Mouse (Mus musculus) heart, embryonic 12.5 days (tissue): ENCODE measurements at regions not wholly inside any gene's neighbourhood (a gene's known extent, or its start where the extent isn't known, plus 50 kb on each side); places are given as distances from the start of the nearest gene placed in this dataset.

Experiments used
- ATAC-seq: fragments of 200-750 bp; cut with Nextera tagmentation; 2 replicates; pipeline ENCODE4 v1.8.0; 2017; ENCODE audit warnings: moderate TSS enrichment, moderate library complexity; ENCODE audit not compliant: insufficient number of reproducible peaks, low FRiP score
- H3K27ac ChIP-seq: fragments of 300-500 bp; sonication (generic); 2 replicates; pipeline ENCODE4 v1.5.1; 2016; ENCODE audit warnings: mild to moderate bottlenecking, moderate library complexity; ENCODE audit not compliant: poor library complexity, severe bottlenecking
- H3K27me3 ChIP-seq: fragments of 300-500 bp; sonication (generic); replicated peaks from 2 replicates; pipeline ENCODE4 v1.6.1; 2016; ENCODE audit warnings: mild to moderate bottlenecking, moderate library complexity
- H3K36me3 ChIP-seq: fragments of 300-500 bp; sonication (generic); 2 replicates; pipeline ENCODE4 v1.6.1; 2016; ENCODE audit warnings: mild to moderate bottlenecking, moderate library complexity
- H3K4me1 ChIP-seq: fragments of 300-500 bp; sonication (generic); replicated peaks from 2 replicates; pipeline ENCODE4 v1.6.1; 2016; ENCODE audit warnings: mild to moderate bottlenecking
- H3K4me2 ChIP-seq: fragments of 300-500 bp; sonication (generic); 2 replicates; pipeline ENCODE4 v1.6.1; 2016; ENCODE audit warnings: mild to moderate bottlenecking, moderate library complexity
- H3K4me3 ChIP-seq: fragments of 300-500 bp; sonication (generic); 2 replicates; pipeline ENCODE4 v1.5.1; 2016; ENCODE audit warnings: mild to moderate bottlenecking
- H3K9ac ChIP-seq: fragments of 300-500 bp; sonication (generic); 2 replicates; pipeline ENCODE4 v1.6.1; 2016; ENCODE audit warnings: mild to moderate bottlenecking, moderate library complexity
- H3K9me3 ChIP-seq: fragments of 300-500 bp; sonication (generic); replicated peaks from 2 replicates; pipeline ENCODE4 v1.6.1; 2016; ENCODE audit warnings: mild to moderate bottlenecking, moderate library complexity
- WGBS: fragments of 180-500 bp; shearing (Covaris S2); methylation state at CpG from one replicate; pipeline ENCODE4 v1.1.7; 2016; 5-methylcytosine and 5-hydroxymethylcytosine counted together

GRCm38 (mm10) chr7:129790590-129791449 lies 199.2 kb downstream of the Wdr11 start:
- no peak for ATAC-seq

GRCm38 (mm10) chr7:129791450-129791820 lies 199.8 kb downstream of the Wdr11 start:
- H3K4me1 ChIP-seq, result peaks cover 26% of the 10 kb centered on the region
- 0 out of 2 replicates have a peak overlapping the region, but pooled peaks have one; percentile 49 for H3K27ac ChIP-seq
- ATAC-seq, result no peak
- WGBS, result 74% methylated on average over 6 of the region's 6 CpGs
- no peaks in the 10 kb centered on the region for H3K9me3 ChIP-seq
- no peaks in the 10 kb centered on the region for H3K27me3 ChIP-seq
- H3K4me2 ChIP-seq, result no peak overlapping the region
- no peak overlapping the region for H3K4me3 ChIP-seq
- no peaks in the 10 kb centered on the region for H3K36me3 ChIP-seq
- H3K9ac ChIP-seq, result no peak overlapping the region

More at GRCm38 (mm10) chr7:129790590-129791449, 199.2 kb downstream of the Wdr11 start:
- Histone ChIP-seq H3K4me1 (peaks cover 26% of the 10 kb centered on the region), H3K27ac (peak overlapping the region; percentile 49), H3K9me3 (no peaks in the 10 kb centered on the region), H3K4me2 (no peak overlapping the region), H3K27me3 (no peaks in the 10 kb centered on the region), H3K4me3 (no peak overlapping the region), H3K9ac (no peak overlapping the region), H3K36me3 (no peaks in the 10 kb centered on the region)
- 42% methylated on average over 6 of the region's 6 CpGs for WGBS

- H3K9me3 ChIP-seq, result no peaks in the 10 kb centered on the region
- H3K9ac ChIP-seq, result no peak overlapping the region
- no peaks in the 10 kb centered on the region for H3K36me3 ChIP-seq
- H3K4me3 ChIP-seq, result no peak overlapping the region
- no peak overlapping the region for H3K27ac ChIP-seq
- no peaks in the 10 kb centered on the region for H3K27me3 ChIP-seq
- 72% methylated on average over 2 of the region's 2 CpGs for WGBS
- H3K4me2 ChIP-seq, result no peak overlapping the region
- no peak for ATAC-seq
- H3K4me1 ChIP-seq, result peaks cover 20% of the 10 kb centered on the region
Measured at GRCm38 (mm10) chr7:129793733-129794132, 202.1 kb downstream of the Wdr11 start.

GRCm38 (mm10) chr7:129794276-129794675 lies 202.6 kb downstream of the Wdr11 start:
- Histone ChIP-seq H3K4me1 (peaks cover 20% of the 10 kb centered on the region), H3K9me3 (no peaks in the 10 kb centered on the region), H3K36me3 (no peaks in the 10 kb centered on the region), H3K27me3 (no peaks in the 10 kb centered on the region), H3K27ac (no peak overlapping the region), H3K4me3 (no peak overlapping the region), H3K9ac (no peak overlapping the region), H3K4me2 (no peak overlapping the region)
- no peak for ATAC-seq
- WGBS, result 57% methylated on average over 5 of the region's 5 CpGs

- Histone ChIP-seq H3K27ac (no peak overlapping the region), H3K9ac (no peak overlapping the region), H3K27me3 (no peaks in the 10 kb centered on the region), H3K4me2 (no peak overlapping the region), H3K9me3 (no peaks in the 10 kb centered on the region), H3K4me1 (peaks cover 36% of the 10 kb centered on the region), H3K36me3 (no peaks in the 10 kb centered on the region), H3K4me3 (no peak overlapping the region)
- no peak for ATAC-seq
- WGBS, result 87% methylated on average over 5 of the region's 5 CpGs
Measured at GRCm38 (mm10) chr7:129798525-129798924, 206.9 kb downstream of the Wdr11 start.

- H3K4me2 ChIP-seq, result no peak overlapping the region
- no peak overlapping the region for H3K27ac ChIP-seq
- WGBS, result 65% methylated on average over 6 of the region's 6 CpGs
- no peak overlapping the region for H3K9ac ChIP-seq
- no peaks in the 10 kb centered on the region for H3K27me3 ChIP-seq
- H3K9me3 ChIP-seq, result no peaks in the 10 kb centered on the region
- H3K36me3 ChIP-seq, result no peaks in the 10 kb centered on the region
- ATAC-seq, result no peak
- H3K4me1 ChIP-seq, result peaks cover 31% of the 10 kb centered on the region
- no peak overlapping the region for H3K4me3 ChIP-seq
Measured at GRCm38 (mm10) chr7:129800461-129800867, 208.8 kb downstream of the Wdr11 start.

GRCm38 (mm10) chr7:129801431-129801847 lies 209.8 kb downstream of the Wdr11 start:
- ATAC-seq, result peak; percentile 75; the same call in 1 of the 2 replicates
- Histone ChIP-seq H3K9ac (no peak overlapping the region), H3K36me3 (no peaks in the 10 kb centered on the region), H3K27ac (peak overlapping the region; percentile 57), H3K4me1 (peaks cover 31% of the 10 kb centered on the region), H3K27me3 (no peaks in the 10 kb centered on the region), H3K4me3 (no peak overlapping the region), H3K4me2 (no peak overlapping the region), H3K9me3 (no peaks in the 10 kb centered on the region)
- WGBS, result 44% methylated on average over 2 of the region's 2 CpGs

- Histone ChIP-seq H3K4me1 (peaks cover 31% of the 10 kb centered on the region), H3K27ac (peak overlapping the region; percentile 32; the same call in 1 of the 2 replicates), H3K36me3 (no peaks in the 10 kb centered on the region), H3K4me3 (no peak overlapping the region), H3K4me2 (no peak overlapping the region), H3K9me3 (no peaks in the 10 kb centered on the region), H3K9ac (no peak overlapping the region), H3K27me3 (no peaks in the 10 kb centered on the region)
- WGBS, result 54% methylated on average over 6 of the region's 6 CpGs
- ATAC-seq, result no peak
Measured at GRCm38 (mm10) chr7:129802168-129802567, 210.5 kb downstream of the Wdr11 start.

- H3K4me3 ChIP-seq, result no peak overlapping the region
- ATAC-seq, result no peak
Measured at GRCm38 (mm10) chr7:129805340-129805739, 213.7 kb downstream of the Wdr11 start.

GRCm38 (mm10) chr7:129810141-129810540 lies 218.5 kb downstream of the Wdr11 start:
- Histone ChIP-seq H3K27ac (peak overlapping the region; percentile 13; the same call in 1 of the 2 replicates), H3K9me3 (no peaks in the 10 kb centered on the region), H3K4me3 (no peak overlapping the region), H3K36me3 (no peaks in the 10 kb centered on the region), H3K4me2 (no peak overlapping the region), H3K4me1 (0 out of 2 replicates have a peak, but pooled peaks cover 12% of the 10 kb centered on the region), H3K27me3 (no peaks in the 10 kb centered on the region), H3K9ac (no peak overlapping the region)
- ATAC-seq, result no peak
- WGBS, result 51% methylated on average over 9 of the region's 9 CpGs

More at GRCm38 (mm10) chr7:129805340-129805739, 213.7 kb downstream of the Wdr11 start:
- 42% methylated on average over 5 of the region's 5 CpGs for WGBS
- Histone ChIP-seq H3K27ac (no peak overlapping the region), H3K9me3 (no peaks in the 10 kb centered on the region), H3K27me3 (no peaks in the 10 kb centered on the region), H3K9ac (no peak overlapping the region), H3K4me2 (no peak overlapping the region), H3K36me3 (no peaks in the 10 kb centered on the region), H3K4me1 (peaks cover 29% of the 10 kb centered on the region)

GRCm38 (mm10) chr7:129810565-129810964 lies 218.9 kb downstream of the Wdr11 start:
- H3K4me3 ChIP-seq, result no peak overlapping the region
- H3K9ac ChIP-seq, result no peak overlapping the region
- H3K4me2 ChIP-seq, result no peak overlapping the region
- peak overlapping the region; percentile 13; the same call in 1 of the 2 replicates for H3K27ac ChIP-seq
- no peak for ATAC-seq
- 54% methylated on average over 4 of the region's 4 CpGs for WGBS
- no peaks in the 10 kb centered on the region for H3K9me3 ChIP-seq
- no peaks in the 10 kb centered on the region for H3K36me3 ChIP-seq
- H3K27me3 ChIP-seq, result no peaks in the 10 kb centered on the region
- H3K4me1 ChIP-seq, result 0 out of 2 replicates have a peak, but pooled peaks cover 10% of the 10 kb centered on the region
